Mouse (Mus musculus) adrenal gland, adult 2 months (tissue): ENCODE measurements around the gene Dmac1. TPM values are rescaled to one million over a fixed set of nuclear protein-coding genes. Genes with fewer than 3 reads are reported as not detected.
"Not testable (repeated sequence)": the region's sequence is repeated elsewhere in the genome, so short reads cannot be mapped to it uniquely, and the experiment has no call there.

Experiments
- DNase-seq: peaks from one replicate; pipeline ENCODE4 v3.0.0; 2021
- long read RNA-seq: library from polyadenylated mRNA; stranded (forward); transcript quantifications from one replicate; pipeline ENCODE4 v2.0.0, GENCODE M21; 2021
- polyA plus RNA-seq: library from polyadenylated mRNA; depleted of rRNA; stranded (reverse); fragments of >200 nt; gene quantifications from 2 replicates; pipeline ENCODE4 v1.2.3, GENCODE M21; 2012; rRNA removed
- total RNA-seq, 2 experiments: library from RNA; stranded (reverse); gene quantifications; 2 replicates each; pipeline ENCODE4 v1.2.3; 2021

Dmac1 gene
- total RNA-seq (10 to 100 TPM; 50.2 to 53.2 TPM), polyA plus RNA-seq (60.7 and 65.7 TPM in 2 replicates)
- long read RNA-seq, transcript Dmac1-201 (2 exons, 741 nt) = major isoform, 21 of 22 reads
- long read RNA-seq, partial matches to known transcripts = 0 of 22 reads
- long read RNA-seq, other reads (novel, unspliced or antisense) = 1 of 22 reads

- peak; percentile 94 for DNase-seq
These were observed at the start of gene Dmac1 for GRCm38 (mm10) chr4:75278197-75279175. Gene Dmac1 (minus strand): TSS chr4:75278305.

GRCm38 (mm10) chr4:75315431-75315830 lies 37.3 kb upstream of the Dmac1 start:
- DNase-seq = no peak

GRCm38 (mm10) chr4:75315007-75315406 lies 36.9 kb upstream of the Dmac1 start:
- DNase-seq = no peak

DNA sequence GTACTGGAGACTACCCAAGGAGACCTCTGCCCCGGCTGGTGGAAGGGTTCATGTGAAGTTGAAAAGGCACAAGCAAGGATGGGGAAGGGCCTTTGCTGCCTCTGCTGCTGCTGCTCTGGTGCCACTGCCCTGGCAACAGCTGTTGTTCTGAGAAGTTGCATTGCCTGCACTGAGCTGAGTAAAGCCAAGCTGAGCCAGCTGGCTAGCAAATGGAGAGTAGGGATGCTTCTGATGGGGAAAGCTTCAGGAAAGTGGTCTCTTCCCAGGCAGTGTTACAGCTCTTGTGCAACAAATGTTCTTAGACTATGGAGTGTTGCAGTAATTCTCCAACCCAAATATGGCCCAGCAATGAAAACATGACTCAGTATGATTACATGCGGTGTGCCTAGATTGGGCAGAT lies 33.8 kb upstream of the Dmac1 start:
- DNase-seq = no peak

DNA sequence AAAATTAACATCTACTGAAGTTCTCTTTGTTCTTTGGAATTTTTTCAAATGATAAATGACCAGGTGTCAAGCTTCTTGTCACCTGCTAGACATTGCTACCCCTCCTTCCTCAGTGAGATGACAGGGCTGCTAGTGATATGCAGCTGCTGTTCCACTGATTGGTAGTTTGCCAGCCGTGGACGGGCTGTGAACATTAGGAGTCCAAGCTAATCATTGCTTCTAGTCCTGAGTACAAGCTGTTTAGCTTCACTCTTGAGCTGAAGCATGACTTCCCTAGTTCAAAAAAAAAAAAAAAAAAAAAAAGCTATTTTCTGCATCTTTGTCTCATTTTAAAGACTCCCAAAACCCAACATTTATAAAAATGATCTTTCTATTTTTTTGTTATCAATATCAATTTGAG lies 33.2 kb upstream of the Dmac1 start:
- DNase-seq = no peak

DNA sequence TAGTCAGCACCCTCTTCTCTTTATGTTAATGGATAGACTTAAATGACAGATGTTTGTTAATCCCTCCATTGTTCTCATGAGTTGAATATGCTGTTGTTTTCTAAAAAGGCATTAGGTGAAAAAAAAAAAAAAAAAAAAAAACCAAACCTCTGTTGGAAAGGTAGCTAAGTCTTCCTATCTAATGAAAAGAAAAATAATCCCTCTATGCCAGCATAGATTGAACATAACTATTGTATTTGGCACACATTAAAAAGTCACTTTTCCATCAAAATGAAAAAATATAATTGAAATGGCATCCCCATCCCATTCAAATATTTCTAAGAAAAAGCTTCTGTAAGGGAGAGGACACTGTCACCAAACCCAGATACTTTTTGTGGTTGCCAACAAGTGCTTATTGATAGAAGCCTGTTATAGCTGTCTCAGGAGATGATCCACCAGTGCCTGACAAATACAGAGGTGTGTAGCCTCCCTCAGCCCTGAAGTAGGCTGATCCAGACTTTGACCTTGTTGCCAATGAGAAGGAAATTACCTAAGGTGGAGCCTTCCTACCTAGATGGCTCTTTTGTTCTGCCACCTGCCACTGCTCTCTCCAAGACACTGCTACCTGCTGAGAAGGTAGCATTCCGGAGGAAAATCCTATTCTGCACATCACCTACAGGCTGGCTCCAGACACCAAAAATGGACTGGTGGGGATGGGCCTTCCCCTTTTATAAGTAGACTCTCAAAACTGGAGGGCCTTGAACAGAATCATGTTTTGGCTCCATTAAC lies 22.3 kb upstream of the Dmac1 start:
- DNase-seq = no peak

DNA sequence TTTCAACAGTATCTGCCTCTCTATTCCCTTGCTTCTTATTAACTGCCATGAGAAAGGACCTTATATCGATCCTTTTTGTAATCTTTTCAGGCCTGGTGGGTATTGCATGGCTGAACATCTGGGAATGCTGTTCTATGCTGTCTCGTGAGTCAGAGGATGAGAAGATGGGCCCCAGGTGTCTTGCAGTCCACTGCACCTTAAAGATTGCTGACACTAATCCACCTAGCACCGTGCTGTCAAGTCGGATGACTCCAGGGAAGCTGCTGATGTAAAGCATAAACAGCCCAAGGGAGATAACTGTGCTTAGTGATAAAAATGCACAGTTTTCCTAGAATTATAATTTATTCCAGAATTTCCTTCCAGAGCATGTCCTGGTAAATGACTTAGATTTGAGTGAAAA lies 14.2 kb upstream of the Dmac1 start:
- no peak for DNase-seq

GRCm38 (mm10) chr4:75291142-75291541 lies 13.0 kb upstream of the Dmac1 start:
- DNase-seq = no peak

DNA sequence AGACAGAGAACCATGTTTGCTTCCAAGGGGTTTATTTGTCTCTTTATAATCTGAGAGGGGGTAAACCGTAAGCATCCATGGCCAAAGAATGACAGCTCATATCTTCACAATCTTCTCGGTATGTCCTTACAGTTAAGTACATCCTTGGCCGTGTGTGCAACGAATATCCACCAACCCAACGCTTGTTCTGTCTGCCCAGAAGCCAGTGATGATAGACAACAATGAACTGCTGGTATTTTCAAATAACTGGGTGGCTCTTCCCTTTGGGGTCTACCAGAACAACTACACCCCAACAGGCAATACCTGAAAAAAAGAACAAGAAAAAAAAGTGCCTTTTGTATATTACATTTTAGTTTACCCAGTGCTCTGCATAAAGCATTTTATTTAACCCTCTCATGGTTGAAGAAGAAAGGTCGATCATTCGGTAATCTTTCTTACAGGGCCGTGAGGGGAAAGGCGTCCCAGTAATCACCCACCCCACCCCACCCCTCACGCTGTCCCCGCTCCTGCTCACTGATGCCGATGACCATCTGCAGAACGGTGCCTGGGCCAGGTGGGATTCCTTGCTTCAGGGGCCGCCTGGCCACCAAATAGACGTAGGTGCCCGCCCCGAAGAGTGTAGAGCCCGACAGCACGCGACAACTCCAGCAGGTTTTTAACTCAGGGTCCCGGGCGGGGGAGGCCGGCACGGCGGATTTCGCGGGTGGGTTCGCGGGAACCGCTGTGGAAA lies 473 bp downstream of the Dmac1 start:
- no peak for DNase-seq

- DNase-seq = no peak
These were observed 2.4 kb downstream of the Dmac1 start for GRCm38 (mm10) chr4:75275737-75276136.

GRCm38 (mm10) chr4:75267866-75268265 lies 10.2 kb downstream of the Dmac1 start:
- no peak for DNase-seq

DNA sequence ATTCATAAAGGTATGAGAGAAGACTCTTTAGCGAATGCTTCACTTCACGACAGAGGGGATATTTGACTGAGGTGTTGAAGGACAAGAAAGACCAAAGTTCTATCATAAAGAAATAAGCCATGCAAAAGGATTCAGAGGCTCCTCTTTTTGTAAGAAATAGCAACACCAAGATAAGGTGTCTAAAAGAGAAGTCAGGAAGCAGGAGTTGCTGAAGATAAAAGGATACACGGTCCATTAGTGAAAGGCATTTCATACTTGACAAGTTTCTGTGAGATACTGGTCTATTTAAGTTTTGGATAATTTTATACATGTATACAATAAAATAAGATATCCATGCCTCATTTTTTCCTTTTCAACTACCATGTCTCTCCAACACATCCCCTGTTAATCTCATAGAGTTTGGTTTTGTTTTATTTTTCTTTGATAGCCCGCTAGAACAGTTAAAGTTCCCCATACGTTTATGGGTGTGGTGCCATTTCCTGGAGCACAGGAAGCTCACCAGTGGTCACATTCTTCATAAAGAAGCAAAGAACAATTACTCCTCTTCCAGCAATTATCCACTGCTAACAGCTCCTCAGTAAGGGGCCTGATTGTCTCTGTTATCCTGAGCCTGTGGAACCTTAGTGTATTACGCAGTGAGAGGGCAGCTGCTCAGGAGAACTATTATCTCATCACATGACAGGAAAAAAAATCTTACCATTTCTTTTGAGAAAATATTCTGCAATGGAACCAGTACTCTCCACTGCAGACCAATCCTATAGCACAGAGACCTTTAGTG lies 11.1 kb downstream of the Dmac1 start:
- no peak for DNase-seq

DNA sequence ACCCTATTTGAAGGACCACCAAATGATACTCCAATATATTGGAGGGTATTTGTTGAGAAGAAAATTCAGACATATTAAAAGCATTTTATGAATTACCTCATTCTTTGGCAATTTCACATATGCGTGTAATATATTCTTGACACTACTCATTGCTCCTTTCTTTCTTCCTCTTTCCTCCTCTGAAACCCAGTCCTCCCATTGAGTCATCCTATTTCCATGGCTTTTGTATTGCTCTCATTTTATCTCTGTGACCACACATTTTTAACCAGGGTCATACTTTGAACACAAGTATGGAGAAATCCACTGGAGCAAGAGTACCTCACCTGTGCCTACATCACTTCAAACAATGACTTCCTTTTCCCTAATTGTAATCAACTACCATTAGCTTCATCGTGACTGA lies 13.9 kb downstream of the Dmac1 start:
- no peak for DNase-seq

- no peak for DNase-seq
These were observed 14.5 kb downstream of the Dmac1 start for GRCm38 (mm10) chr4:75263556-75264129.

DNA sequence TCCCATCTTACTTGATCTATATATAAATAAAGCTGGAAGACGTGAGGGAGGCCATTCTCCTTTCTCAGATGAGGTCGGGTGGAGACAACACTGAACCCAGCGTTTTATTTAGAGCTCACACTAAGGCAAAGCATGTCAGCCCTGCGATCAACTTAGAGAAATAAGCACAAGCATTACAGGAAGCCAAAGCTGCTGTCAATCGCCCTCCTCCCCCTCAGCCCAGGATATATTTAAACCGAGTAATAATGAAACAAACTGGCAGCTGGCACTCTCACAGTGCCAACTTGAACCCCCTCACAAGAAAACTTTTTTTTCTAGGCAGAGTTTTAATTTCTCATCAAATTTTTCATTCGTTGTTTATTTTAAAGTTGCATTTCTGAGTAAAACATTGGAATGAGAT lies 15.7 kb downstream of the Dmac1 start:
- no peak for DNase-seq

GRCm38 (mm10) chr4:75260156-75260555 lies 17.9 kb downstream of the Dmac1 start:
- no peak for DNase-seq

DNA sequence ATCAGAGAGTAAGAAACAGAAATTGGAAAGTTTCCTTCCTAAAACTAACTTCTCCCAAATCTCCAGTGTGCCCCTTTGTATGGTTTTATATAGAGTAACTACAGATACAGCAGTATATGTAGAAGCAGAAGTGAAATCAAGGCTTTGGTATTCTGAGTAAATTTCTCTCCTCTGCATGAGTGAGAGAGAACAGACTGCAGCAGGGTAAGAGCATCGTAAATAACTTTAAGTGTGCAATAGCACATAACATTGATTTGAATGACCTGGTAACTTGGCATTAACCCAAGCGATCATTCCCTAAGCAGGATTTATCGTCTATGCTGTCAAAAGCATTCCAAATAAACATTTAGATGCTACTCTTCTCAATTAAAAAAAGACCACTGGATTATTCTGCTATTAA lies 18.7 kb downstream of the Dmac1 start:
- DNase-seq = no peak

GRCm38 (mm10) chr4:75234602-75235001 lies 43.5 kb downstream of the Dmac1 start:
- not testable (repeated sequence) for DNase-seq
